ENCODE assay signal across 1 mouse cellular context in the genomic region with DNA sequence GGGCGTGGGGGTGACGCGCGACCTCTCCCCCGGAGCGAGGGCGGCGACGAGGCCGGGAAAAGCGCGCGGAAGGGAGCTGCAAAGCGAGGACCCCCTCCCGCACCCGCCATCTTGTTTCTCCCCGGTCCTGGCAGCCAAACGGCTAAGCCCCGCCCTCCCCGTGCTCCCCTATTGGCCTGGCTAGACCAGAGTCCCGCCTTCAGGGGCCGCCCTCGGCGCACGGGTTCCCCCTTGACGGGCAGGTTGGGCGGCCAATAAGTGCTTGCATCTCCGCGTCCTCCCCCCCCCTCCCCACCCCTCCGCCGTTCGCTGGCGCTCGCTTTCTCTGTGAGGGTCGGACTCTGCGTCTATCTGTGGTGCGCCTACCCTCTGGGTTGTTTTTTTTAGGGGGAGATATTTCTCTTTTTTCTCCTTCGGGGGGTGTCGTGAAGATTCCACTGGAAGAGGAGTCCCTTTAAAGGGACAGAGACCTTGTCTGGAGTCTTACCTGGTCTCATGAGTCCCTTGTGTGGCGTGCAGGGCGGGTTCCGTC.
TF ChIP-seq lines count a peak whose summit lies in the region.

No protein-coding gene starts in this region.

TF ChIP-seq in MEL, 35 proteins besides CTCF, POLR2A, EP300 and RAD21 (continued from another document):
- no peak for TF ChIP-seq E2F4 (IDR thresholded peaks at IDR 0.05; ENCODE audit: borderline replicate concordance, low read depth, low read length)
- TF ChIP-seq CHD1 (IDR thresholded peaks at IDR 0.05; ENCODE audit: low read depth, low read length), result no peak
- TF ChIP-seq ELF1 (IDR thresholded peaks at IDR 0.05; ENCODE audit: low read depth, low read length), result no peak
- TF ChIP-seq ZNF384 (IDR thresholded peaks at IDR 0.05; ENCODE audit: low read depth, low read length), result peak; percentile 17; the same call in 1 of the 2 replicates
- no peak for TF ChIP-seq NRF1 (IDR thresholded peaks at IDR 0.05; ENCODE audit: insufficient read depth, low read depth, low read length, poor library complexity, severe bottlenecking)
- no peak for TF ChIP-seq MAX (IDR thresholded peaks at IDR 0.05; ENCODE audit: low read length)
- no peak for TF ChIP-seq KAT2A (conservative IDR thresholded peaks at IDR 0.05; ENCODE audit: low read depth, low read length)
- TF ChIP-seq POLR2AphosphoS5 (IDR thresholded peaks at IDR 0.05; ENCODE audit: borderline replicate concordance, low read depth, low read length), result no peak
- peak; percentile 75 for TF ChIP-seq ZMIZ1 (IDR thresholded peaks at IDR 0.05; ENCODE audit: low read depth, low read length)
- no peak for TF ChIP-seq RCOR1 (IDR thresholded peaks at IDR 0.05; ENCODE audit: low read depth, low read length)
- TF ChIP-seq SIN3A (IDR thresholded peaks at IDR 0.05; ENCODE audit: low read length), result peak; percentile 67; the same call in 1 of the 2 replicates
- TF ChIP-seq SMC3 (IDR thresholded peaks at IDR 0.05; ENCODE audit: low read depth, low read length), result no peak
- TF ChIP-seq MYC (IDR thresholded peaks at IDR 0.05; ENCODE audit: low read depth, low read length), result no peak
- no peak for TF ChIP-seq MYB (IDR thresholded peaks at IDR 0.05; ENCODE audit: low read depth, low read length)
- TF ChIP-seq USF1 (IDR thresholded peaks at IDR 0.05; ENCODE audit: low read depth, low read length), result peak; percentile 50
- TF ChIP-seq NELFE (IDR thresholded peaks at IDR 0.05; ENCODE audit: low read depth, low read length), result peak; percentile 83
- no peak for TF ChIP-seq UBTF (IDR thresholded peaks at IDR 0.05; ENCODE audit: borderline replicate concordance, insufficient read depth, low read depth, low read length)
- TF ChIP-seq USF2 (IDR thresholded peaks at IDR 0.05; ENCODE audit: borderline replicate concordance in 1 of 2, insufficient read depth in 1 of 2, low read depth in 1 of 2, low read length in 2 of 2), result no peak
- TF ChIP-seq MAZ (IDR thresholded peaks at IDR 0.05; ENCODE audit: low read depth, low read length), result peak; percentile 94; the same call in 1 of the 2 replicates
- TF ChIP-seq TBP (IDR thresholded peaks at IDR 0.05; ENCODE audit: low read depth, low read length), result peak; percentile 80
- no peak for TF ChIP-seq GATA1 (IDR thresholded peaks at IDR 0.05; ENCODE audit: low read depth, low read length)
- TF ChIP-seq HCFC1 (IDR thresholded peaks at IDR 0.05; ENCODE audit: low read depth, low read length), result peak; percentile 67
